Mouse (Mus musculus): ENCODE results near the gene Ap5s1. TPM values are rescaled to one million over a fixed set of nuclear protein-coding genes. Genes with fewer than 3 reads are reported as not detected.
A peak's percentile ranks its signal among the peaks of the same experiment; 100 is the strongest.

The Ap5s1 gene
- polyA plus RNA-seq (2014; fragmentation: Nextera tagmentation; extraction: Ambion mirVana): 30.6 and 31.4 TPM in 2 replicates

DNA sequence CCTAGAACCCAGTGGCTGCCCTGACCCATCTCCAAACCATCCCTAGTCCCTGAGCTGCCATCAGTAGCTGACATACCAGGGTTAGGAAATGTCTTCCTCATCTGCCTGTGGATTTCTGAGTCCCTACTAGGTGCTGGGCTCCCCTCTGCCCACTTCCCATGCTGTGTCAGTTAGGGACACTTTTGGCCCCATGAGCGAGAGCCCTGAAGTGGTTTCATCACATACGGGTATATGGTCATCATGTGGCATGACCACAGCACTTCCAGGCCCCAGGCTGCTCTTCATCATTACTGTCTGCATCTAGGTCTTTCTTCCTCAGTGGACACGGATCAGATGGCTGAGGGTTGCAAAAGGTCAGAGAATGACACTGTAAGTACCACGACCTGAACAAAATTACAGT lies at the start of gene Ap5s1:
Ap5s1 (plus strand) TSS at position 301 of the 400 bp plus-strand sequence.
- Histone ChIP-seq H3K4me2 (ENCODE audit: low read depth, low read length, severe bottlenecking) (no peak within 1 kb of the TSS), H3K4me3 (ENCODE audit: low read depth, low read length) (no peak within 1 kb of the TSS), H3K36me3 (ENCODE audit: control insufficient read depth, insufficient read depth, low read length) (no peaks in the 10 kb centered on the region), H3K9me3 (ENCODE audit: control insufficient read depth, low read length) (no peaks in the 10 kb centered on the region), H3K27ac (ENCODE audit: low read depth, low read length) (no peak within 1 kb of the TSS), H3K27me3 (ENCODE audit: control insufficient read depth, insufficient read depth, low read length) (no peaks in the 10 kb centered on the region), H3K9ac (ENCODE audit: low read length) (no peak within 1 kb of the TSS), H3K4me1 (replicated peaks; ENCODE audit: control insufficient read depth, insufficient read depth, low read length) (peaks cover 5% of the 10 kb centered on the region)
- 86% methylated on average over 4 of the region's 4 CpGs for WGBS
- DNase-seq (ENCODE audit: low spot score) (no peak), ATAC-seq (replicated peaks; ENCODE audit: low FRiP score) (no peak)

DNA sequence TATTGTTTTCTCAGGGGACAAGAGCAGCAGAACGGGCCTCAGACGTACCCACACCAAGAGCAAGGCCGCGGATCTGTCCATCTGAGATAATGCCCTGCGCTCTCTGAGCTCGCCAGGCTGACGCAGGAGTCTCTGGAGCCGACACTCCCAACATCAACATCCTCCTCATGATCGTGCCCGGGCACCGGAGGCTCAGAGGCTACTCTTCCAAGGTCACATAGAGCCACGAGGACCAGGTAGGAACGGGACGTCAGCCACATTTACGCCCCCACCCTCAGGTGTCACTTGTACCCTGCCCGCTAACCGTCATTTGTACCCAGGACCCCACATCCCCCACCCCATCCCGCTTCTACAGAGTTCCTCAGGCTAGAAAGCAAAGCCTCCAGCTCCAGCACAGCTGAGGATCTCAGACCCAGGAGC lies 47.4 kb upstream of the Ap5s1 start:
- Histone ChIP-seq H3K9me3 (ENCODE audit: control insufficient read depth, low read length) (no peaks in the 10 kb centered on the region), H3K27ac (ENCODE audit: low read depth, low read length) (no peak overlapping the region), H3K9ac (ENCODE audit: low read length) (peak overlapping the region; percentile 67), H3K4me1 (replicated peaks; ENCODE audit: control insufficient read depth, insufficient read depth, low read length) (peaks cover 2% of the 10 kb centered on the region; the same call in 1 of the 2 replicates), H3K4me3 (ENCODE audit: low read depth, low read length) (peak overlapping the region; percentile 50), H3K36me3 (ENCODE audit: control insufficient read depth, insufficient read depth, low read length) (no peaks in the 10 kb centered on the region), H3K4me2 (ENCODE audit: low read depth, low read length, severe bottlenecking) (peak overlapping the region; percentile 94), H3K27me3 (ENCODE audit: control insufficient read depth, insufficient read depth, low read length) (no peaks in the 10 kb centered on the region)
- peak; percentile 71 for DNase-seq (ENCODE audit: low spot score)
- ATAC-seq (replicated peaks; ENCODE audit: low FRiP score): peak; percentile 75
- WGBS: 1% methylated on average over 18 of the region's 18 CpGs

DNA sequence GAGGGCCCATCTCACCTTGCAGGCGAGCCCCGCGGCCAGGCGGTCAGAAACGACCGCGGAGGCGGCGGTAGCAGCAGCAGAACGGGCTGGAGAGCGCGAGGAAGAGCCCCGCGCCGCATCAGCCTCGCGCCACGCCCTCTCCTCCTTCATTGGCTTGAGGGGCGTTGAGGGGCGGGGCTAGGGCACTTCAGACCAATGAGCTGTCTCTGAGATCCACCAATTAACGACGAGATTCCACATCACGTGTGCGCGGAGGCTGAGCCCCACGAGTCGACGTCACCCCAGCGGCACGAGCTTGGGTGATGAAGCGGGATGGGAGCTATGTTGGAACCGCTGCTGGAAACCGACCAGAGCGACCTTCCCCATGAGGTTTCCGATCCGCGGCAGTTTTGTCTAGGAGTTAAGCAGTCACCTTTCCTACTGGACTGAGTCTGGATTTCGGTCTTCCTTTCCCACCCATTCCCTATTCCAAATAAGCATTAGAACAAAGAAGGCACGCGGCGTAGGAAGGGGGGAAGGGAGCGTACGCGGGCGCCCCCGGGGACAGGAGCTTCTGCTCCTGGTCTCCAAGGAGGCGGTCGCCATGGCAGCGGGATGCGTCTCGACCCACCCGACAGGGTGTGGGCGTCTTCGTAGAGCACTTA lies 46.8 kb upstream of the Ap5s1 start, which contains the start of gene 1700037H04Rik:
1700037H04Rik (minus strand) TSS at position 144 of the 644 bp plus-strand sequence.
- ATAC-seq (replicated peaks; ENCODE audit: low FRiP score): peak; percentile 98
- Histone ChIP-seq H3K9me3 (ENCODE audit: control insufficient read depth, low read length) (no peaks in the 10 kb centered on the region), H3K36me3 (ENCODE audit: control insufficient read depth, insufficient read depth, low read length) (no peaks in the 10 kb centered on the region), H3K9ac (ENCODE audit: low read length) (peak within 1 kb of the TSS; percentile 67), H3K4me1 (replicated peaks; ENCODE audit: control insufficient read depth, insufficient read depth, low read length) (peaks cover 2% of the 10 kb centered on the region; the same call in 1 of the 2 replicates), H3K27me3 (ENCODE audit: control insufficient read depth, insufficient read depth, low read length) (no peaks in the 10 kb centered on the region), H3K4me3 (ENCODE audit: low read depth, low read length) (peak within 1 kb of the TSS; percentile 50), H3K4me2 (ENCODE audit: low read depth, low read length, severe bottlenecking) (peak within 1 kb of the TSS; percentile 94), H3K27ac (ENCODE audit: low read depth, low read length) (peak within 1 kb of the TSS; percentile 81)
- DNase-seq (ENCODE audit: low spot score): peak; percentile 98
- under 1% methylated on average over 54 of the region's 54 CpGs for WGBS

DNA sequence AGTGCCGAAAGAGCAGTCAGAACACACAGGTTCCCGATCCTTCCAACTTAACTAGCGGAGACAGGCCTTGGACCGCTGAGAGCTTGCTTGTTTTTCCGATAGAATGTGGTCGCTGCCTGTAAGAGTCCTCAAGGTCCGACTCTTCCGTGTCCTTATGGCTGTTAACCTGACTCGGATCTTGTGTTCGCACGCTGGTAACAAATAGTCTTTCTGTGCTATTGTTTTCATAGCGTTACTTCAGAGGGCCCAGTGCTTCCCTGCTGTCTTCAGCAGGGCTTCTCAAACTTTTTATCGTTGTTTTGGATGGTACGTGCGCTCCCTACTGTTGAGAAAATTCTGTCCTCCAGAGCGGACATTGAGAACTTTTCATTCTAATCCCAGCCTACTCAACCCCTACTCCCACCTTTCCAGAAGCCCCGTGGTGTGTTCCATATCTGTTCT lies 46.2 kb upstream of the Ap5s1 start:
- Histone ChIP-seq H3K4me2 (ENCODE audit: low read depth, low read length, severe bottlenecking) (peak overlapping the region; percentile 94), H3K27ac (ENCODE audit: low read depth, low read length) (peak overlapping the region; percentile 81; the same call in 1 of the 2 replicates), H3K4me1 (replicated peaks; ENCODE audit: control insufficient read depth, insufficient read depth, low read length) (peaks cover 2% of the 10 kb centered on the region; the same call in 1 of the 2 replicates), H3K4me3 (ENCODE audit: low read depth, low read length) (peak overlapping the region; percentile 50), H3K9ac (ENCODE audit: low read length) (peak overlapping the region; percentile 61), H3K9me3 (ENCODE audit: control insufficient read depth, low read length) (no peaks in the 10 kb centered on the region), H3K36me3 (ENCODE audit: control insufficient read depth, insufficient read depth, low read length) (no peaks in the 10 kb centered on the region), H3K27me3 (ENCODE audit: control insufficient read depth, insufficient read depth, low read length) (no peaks in the 10 kb centered on the region)
- DNase-seq (ENCODE audit: low spot score) (no peak), ATAC-seq (replicated peaks; ENCODE audit: low FRiP score) (no peak)
- 1% methylated on average over 17 of the region's 17 CpGs for WGBS

DNA sequence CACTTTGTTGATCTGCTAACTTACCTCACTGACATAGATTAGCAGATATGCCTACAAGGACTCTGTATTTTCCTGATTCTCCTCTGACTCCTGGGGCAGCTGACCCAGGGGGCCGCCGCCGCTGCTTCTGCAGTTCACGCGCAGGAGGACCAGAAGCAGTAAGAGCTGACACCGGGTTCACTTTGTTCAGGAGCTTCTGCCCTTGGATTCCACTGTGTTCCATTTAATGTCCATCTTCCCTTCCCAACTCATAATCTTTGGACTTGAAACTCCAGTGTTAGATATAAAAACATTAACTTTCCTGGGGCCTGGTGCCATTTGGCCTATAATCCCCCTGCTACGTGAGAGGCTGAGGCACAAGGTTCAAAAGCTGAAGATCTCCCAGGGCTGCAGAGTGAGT lies 43.0 kb upstream of the Ap5s1 start:
- Histone ChIP-seq H3K4me2 (ENCODE audit: low read depth, low read length, severe bottlenecking) (no peak overlapping the region), H3K9me3 (ENCODE audit: control insufficient read depth, low read length) (no peaks in the 10 kb centered on the region), H3K9ac (ENCODE audit: low read length) (no peak overlapping the region), H3K36me3 (ENCODE audit: control insufficient read depth, insufficient read depth, low read length) (no peaks in the 10 kb centered on the region), H3K27me3 (ENCODE audit: control insufficient read depth, insufficient read depth, low read length) (no peaks in the 10 kb centered on the region), H3K4me3 (ENCODE audit: low read depth, low read length) (no peak overlapping the region), H3K27ac (ENCODE audit: low read depth, low read length) (no peak overlapping the region), H3K4me1 (replicated peaks; ENCODE audit: control insufficient read depth, insufficient read depth, low read length) (0 out of 2 replicates have a peak, but pooled peaks cover 1% of the 10 kb centered on the region)
- 84% methylated on average over 7 of the region's 7 CpGs for WGBS
- ATAC-seq (replicated peaks; ENCODE audit: low FRiP score) (no peak), DNase-seq (ENCODE audit: low spot score) (no peak)

DNA sequence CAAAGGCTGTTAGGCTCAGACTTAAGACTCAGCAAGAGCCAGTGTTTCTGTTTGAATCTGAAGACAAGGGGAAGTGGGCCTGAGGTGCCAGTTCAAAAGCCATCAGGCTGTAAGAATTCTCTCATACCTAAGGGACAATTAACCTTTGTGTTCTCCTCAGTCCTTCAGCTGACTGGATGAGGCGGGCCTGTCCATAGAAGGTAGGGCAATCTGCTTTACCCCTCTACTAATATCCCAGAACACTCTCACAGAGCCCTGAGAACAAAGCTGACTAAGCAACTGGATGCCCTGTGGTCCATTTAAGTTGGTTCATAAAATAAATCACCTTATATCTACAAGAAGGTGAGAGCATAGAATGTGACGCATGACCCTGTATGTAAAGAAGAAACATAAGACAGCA lies 40.7 kb upstream of the Ap5s1 start:
- Histone ChIP-seq H3K36me3 (ENCODE audit: control insufficient read depth, insufficient read depth, low read length) (no peaks in the 10 kb centered on the region), H3K9ac (ENCODE audit: low read length) (no peak overlapping the region), H3K4me2 (ENCODE audit: low read depth, low read length, severe bottlenecking) (no peak overlapping the region), H3K9me3 (ENCODE audit: control insufficient read depth, low read length) (no peaks in the 10 kb centered on the region), H3K27me3 (ENCODE audit: control insufficient read depth, insufficient read depth, low read length) (peaks cover 6% of the 10 kb centered on the region), H3K4me1 (replicated peaks; ENCODE audit: control insufficient read depth, insufficient read depth, low read length) (0 out of 2 replicates have a peak, but pooled peaks cover under 1% of the 10 kb centered on the region), H3K4me3 (ENCODE audit: low read depth, low read length) (no peak overlapping the region), H3K27ac (ENCODE audit: low read depth, low read length) (no peak overlapping the region)
- no peak for DNase-seq (ENCODE audit: low spot score)
- no peak for ATAC-seq (replicated peaks; ENCODE audit: low FRiP score)
- WGBS: 76% methylated on average over 2 of the region's 2 CpGs

DNA sequence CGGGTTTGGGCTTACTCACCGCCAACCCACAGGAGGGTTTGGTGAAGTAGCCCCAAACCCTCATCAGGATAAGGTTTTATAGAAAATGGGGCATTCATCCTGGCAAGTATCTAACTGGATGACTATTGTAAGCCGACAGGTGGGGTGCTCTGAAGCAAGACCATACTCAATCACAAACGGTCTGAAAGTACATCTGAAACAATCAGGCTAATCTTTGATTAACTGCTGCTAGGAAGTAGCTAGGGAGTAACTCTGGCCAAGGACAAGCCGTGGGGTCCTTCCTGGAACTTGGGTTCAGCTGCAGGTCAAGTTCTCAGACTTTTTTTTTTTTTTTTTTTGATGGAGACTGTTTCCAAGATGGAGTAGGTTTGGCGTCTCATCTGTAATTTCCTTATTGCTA lies 38.9 kb upstream of the Ap5s1 start:
- Histone ChIP-seq H3K4me3 (ENCODE audit: low read depth, low read length) (no peak overlapping the region), H3K9me3 (ENCODE audit: control insufficient read depth, low read length) (no peaks in the 10 kb centered on the region), H3K9ac (ENCODE audit: low read length) (no peak overlapping the region), H3K27me3 (ENCODE audit: control insufficient read depth, insufficient read depth, low read length) (peaks cover 20% of the 10 kb centered on the region), H3K4me2 (ENCODE audit: low read depth, low read length, severe bottlenecking) (no peak overlapping the region), H3K36me3 (ENCODE audit: control insufficient read depth, insufficient read depth, low read length) (no peaks in the 10 kb centered on the region), H3K4me1 (replicated peaks; ENCODE audit: control insufficient read depth, insufficient read depth, low read length) (peaks cover 4% of the 10 kb centered on the region; the same call in 1 of the 2 replicates), H3K27ac (ENCODE audit: low read depth, low read length) (no peak overlapping the region)
- ATAC-seq (replicated peaks; ENCODE audit: low FRiP score): no peak
- 87% methylated on average over 6 of the region's 6 CpGs for WGBS
- no peak for DNase-seq (ENCODE audit: low spot score)

DNA sequence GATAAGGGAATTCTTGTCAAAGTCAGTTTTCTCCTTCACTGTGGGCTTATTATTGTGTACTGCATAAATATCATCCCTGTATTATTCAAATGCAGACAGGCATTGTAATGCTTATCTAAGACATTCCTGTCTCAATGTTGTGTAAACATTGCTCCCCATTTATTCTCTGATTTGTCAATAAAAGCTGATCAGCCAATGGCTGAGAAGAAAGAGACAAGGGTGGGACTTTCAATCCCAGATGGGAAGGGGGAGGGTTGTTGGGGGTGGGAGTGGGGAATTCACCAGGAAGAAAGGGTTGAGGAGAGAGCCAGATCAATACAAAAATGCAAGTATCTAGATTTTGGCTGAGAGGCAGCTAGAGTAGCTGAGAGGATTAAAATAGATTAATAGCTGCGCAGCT lies 38.0 kb upstream of the Ap5s1 start:
- 48% methylated on average over 1 of the region's 1 CpGs for WGBS
- Histone ChIP-seq H3K4me1 (replicated peaks; ENCODE audit: control insufficient read depth, insufficient read depth, low read length) (peaks cover 4% of the 10 kb centered on the region; the same call in 1 of the 2 replicates), H3K27ac (ENCODE audit: low read depth, low read length) (no peak overlapping the region), H3K4me3 (ENCODE audit: low read depth, low read length) (no peak overlapping the region), H3K27me3 (ENCODE audit: control insufficient read depth, insufficient read depth, low read length) (peaks cover 25% of the 10 kb centered on the region), H3K9ac (ENCODE audit: low read length) (no peak overlapping the region), H3K9me3 (ENCODE audit: control insufficient read depth, low read length) (no peaks in the 10 kb centered on the region), H3K4me2 (ENCODE audit: low read depth, low read length, severe bottlenecking) (no peak overlapping the region), H3K36me3 (ENCODE audit: control insufficient read depth, insufficient read depth, low read length) (no peaks in the 10 kb centered on the region; the same call in 1 of the 2 replicates)
- DNase-seq (ENCODE audit: low spot score): no peak
- no peak for ATAC-seq (replicated peaks; ENCODE audit: low FRiP score)

All from forebrain, embryonic 11.5 days (tissue).